Mouse (Mus musculus) heart, adult 2 months (tissue): Measurements from ENCODE around the gene Eno1. TPM values are rescaled to one million over a fixed set of nuclear protein-coding genes. Genes with fewer than 3 reads are reported as not detected.

ENCODE experiments used
- DNase-seq, 2 experiments: peaks; one replicate each; pipeline ENCODE4 v3.0.0; 2021
- H3K27ac ChIP-seq: fragments of 200-600 bp; 2 replicates; pipeline ENCODE4 v1.8.1; 2022
- H3K27me3 ChIP-seq: fragments of 200-500 bp; 2 replicates; pipeline ENCODE4 v1.6.1; 2012; ENCODE audit warnings: mild to moderate bottlenecking, low read length, inconsistent platforms, mixed read lengths; ENCODE audit not compliant: control insufficient read depth, insufficient read depth
- H3K36me3 ChIP-seq: fragments of 200-500 bp; 2 replicates; pipeline ENCODE4 v1.6.1; 2012; ENCODE audit warnings: low read length, inconsistent platforms; ENCODE audit not compliant: control insufficient read depth, insufficient read depth
- H3K4me1 ChIP-seq: fragments of 200-500 bp; 2 replicates; pipeline ENCODE4 v1.6.1; 2011; ENCODE audit warnings: low read length; ENCODE audit not compliant: control insufficient read depth, insufficient read depth
- H3K4me3 ChIP-seq: fragments of 200-600 bp; 2 replicates; pipeline ENCODE4 v1.8.1; 2022
- H3K79me2 ChIP-seq: fragments of 200-500 bp; replicated peaks from 2 replicates; pipeline ENCODE4 v1.6.1; 2012; ENCODE audit warnings: mild to moderate bottlenecking, inconsistent platforms, low read length, moderate library complexity, mixed read lengths; ENCODE audit not compliant: control insufficient read depth, insufficient read depth
- H3K9ac ChIP-seq: fragments of 200-500 bp; 2 replicates; pipeline ENCODE4 v1.6.1; 2012; ENCODE audit warnings: low read depth, mild to moderate bottlenecking, control low read depth, inconsistent platforms, low read length, mixed read lengths
- CTCF ChIP-seq: fragments of 200-600 bp; IDR thresholded peaks from 2 replicates; pipeline ENCODE4 v1.8.1; 2022; ENCODE audit warnings: antibody characterized with exemption, mild to moderate bottlenecking, moderate library complexity
- EP300 ChIP-seq: fragments of 200-500 bp; IDR thresholded peaks from 2 replicates; pipeline ENCODE4 v1.6.1; 2011; ENCODE audit warnings: low read depth, low read length, control low read depth; ENCODE audit not compliant: insufficient read depth
- POLR2A ChIP-seq: fragments of 200-500 bp; IDR thresholded peaks from 2 replicates; pipeline ENCODE4 v1.6.1; 2011; ENCODE audit warnings: mild to moderate bottlenecking, low read depth, low read length, control low read depth; ENCODE audit not compliant: insufficient read depth
- WGBS: fragments of 180-500 bp; shearing (Covaris S2); methylation state at CpG from one replicate; pipeline ENCODE4 v1.1.7; 2018; 5-methylcytosine and 5-hydroxymethylcytosine counted together
- intact Hi-C: fragments of 180-260 bp; cut with DNase I; formaldehyde crosslinking; loops from one replicate; pipeline ENCODE4 v1.15.1; 2025
- polyA plus RNA-seq: library from polyadenylated mRNA; depleted of rRNA; stranded (reverse); fragments of >200 nt; gene quantifications from 2 replicates; pipeline ENCODE4 v1.2.3, GENCODE M21; 2012
- total RNA-seq, 2 experiments: library from RNA; stranded (reverse); gene quantifications; 2 replicates each; pipeline ENCODE4 v1.2.3; 2021

Eno1 gene
- total and polyA plus RNA-seq, 3 experiments, result 111 to 179 (median 113) TPM

- no peak for DNase-seq
- intact Hi-C loops, result loop anchor here (10.0 kb wide), 1 partner anchor 205 kb away; no protein-coding TSS in a partner anchor
- Histone ChIP-seq H3K36me3 (no peaks in the 10 kb centered on the region; the same call in 1 of the 2 replicates), H3K4me1 (peaks cover 9% of the 10 kb centered on the region), H3K4me3 (no peak overlapping the region), H3K27ac (no peak overlapping the region), H3K9ac (no peak overlapping the region), H3K27me3 (no peaks in the 10 kb centered on the region), H3K79me2 (no peaks in the 10 kb centered on the region)
- no peak for TF ChIP-seq POLR2A
- TF ChIP-seq EP300, result no peak
- no peak for TF ChIP-seq CTCF
- WGBS, result 64% methylated on average over 8 of the region's 15 CpGs
Observed at GRCm38 (mm10) chr4:150229747-150230390, 6.7 kb upstream of the Eno1 start.

GRCm38 (mm10) chr4:150230460-150231407, 5.8 kb upstream of the Eno1 start:
- intact Hi-C loops, result loop anchor here (10.0 kb wide), 1 partner anchor 206 kb away; no protein-coding TSS in a partner anchor
- Histone ChIP-seq H3K9ac (no peak overlapping the region), H3K4me3 (no peak overlapping the region), H3K4me1 (peaks cover 9% of the 10 kb centered on the region), H3K36me3 (no peaks in the 10 kb centered on the region; the same call in 1 of the 2 replicates), H3K27ac (peak overlapping the region; percentile 43), H3K79me2 (no peaks in the 10 kb centered on the region), H3K27me3 (no peaks in the 10 kb centered on the region)
- no peak for TF ChIP-seq EP300
- TF ChIP-seq CTCF, result peak; percentile 19; the same call in 1 of the 2 replicates
- DNase-seq, result peak in 1 of 2 experiments; percentile 40
- WGBS, result 20% methylated on average over 21 of the region's 21 CpGs

GRCm38 (mm10) chr4:150231871-150232270, 4.7 kb upstream of the Eno1 start:
- intact Hi-C loops, result loop anchor here (10.0 kb wide), 1 partner anchor 207 kb away; no protein-coding TSS in a partner anchor
- Histone ChIP-seq H3K9ac (no peak overlapping the region), H3K79me2 (no peaks in the 10 kb centered on the region), H3K27me3 (no peaks in the 10 kb centered on the region), H3K4me1 (peaks cover 8% of the 10 kb centered on the region), H3K36me3 (no peaks in the 10 kb centered on the region; the same call in 1 of the 2 replicates), H3K27ac (no peak overlapping the region), H3K4me3 (no peak overlapping the region)
- TF ChIP-seq POLR2A (no peak), EP300 (no peak), CTCF (no peak)
- 71% methylated on average over 8 of the region's 8 CpGs for WGBS
- no peak for DNase-seq

- H3K4me1 ChIP-seq, result peaks cover 16% of the 10 kb centered on the region
- no peak for TF ChIP-seq CTCF
- TF ChIP-seq POLR2A, result no peak
- TF ChIP-seq EP300, result no peak
- WGBS, result 44% methylated on average over 8 of the region's 8 CpGs
- no peak overlapping the region for H3K4me3 ChIP-seq
- H3K27ac ChIP-seq, result peak overlapping the region; percentile 13; the same call in 1 of the 2 replicates
- H3K36me3 ChIP-seq, result peaks cover 12% of the 10 kb centered on the region
- intact Hi-C loops, result loop anchor here (10.0 kb wide), 1 partner anchor 210 kb away; no protein-coding TSS in a partner anchor
- H3K9ac ChIP-seq, result no peak overlapping the region
- H3K79me2 ChIP-seq, result no peaks in the 10 kb centered on the region; the same call in 1 of the 2 replicates
- H3K27me3 ChIP-seq, result no peaks in the 10 kb centered on the region
- DNase-seq, result no peak
Observed at GRCm38 (mm10) chr4:150234599-150235327, 1.8 kb upstream of the Eno1 start.

GRCm38 (mm10) chr4:150235585-150235984, 936 bp upstream of the Eno1 start:
- DNase-seq, result no peak
- no peaks in the 10 kb centered on the region for H3K27me3 ChIP-seq
- no peaks in the 10 kb centered on the region; the same call in 1 of the 2 replicates for H3K79me2 ChIP-seq
- TF ChIP-seq EP300 (no peak), CTCF (no peak), POLR2A (no peak)
- peaks cover 17% of the 10 kb centered on the region for H3K4me1 ChIP-seq
- H3K27ac ChIP-seq, result peak overlapping the region; percentile 4; the same call in 1 of the 2 replicates
- intact Hi-C loops, result loop anchor here (10.0 kb wide), 1 partner anchor 211 kb away; no protein-coding TSS in a partner anchor
- WGBS, result 85% methylated on average over 4 of the region's 4 CpGs
- H3K9ac ChIP-seq, result no peak overlapping the region
- H3K36me3 ChIP-seq, result peaks cover 18% of the 10 kb centered on the region
- H3K4me3 ChIP-seq, result no peak overlapping the region
